Mouse (Mus musculus) liver, embryonic 14.5 days (tissue): Measurements from ENCODE around the gene 1700025C18Rik.

Experiments
- CTCF ChIP-seq: IDR thresholded peaks from 2 replicates; pipeline ENCODE4 v1.5.1; 2016; ENCODE audit warnings: antibody characterized with exemption, low read depth, control low read depth
- EP300 ChIP-seq: IDR thresholded peaks from 2 replicates; pipeline ENCODE4 v1.6.1; 2016; ENCODE audit warnings: antibody characterized with exemption, low read depth

DNA sequence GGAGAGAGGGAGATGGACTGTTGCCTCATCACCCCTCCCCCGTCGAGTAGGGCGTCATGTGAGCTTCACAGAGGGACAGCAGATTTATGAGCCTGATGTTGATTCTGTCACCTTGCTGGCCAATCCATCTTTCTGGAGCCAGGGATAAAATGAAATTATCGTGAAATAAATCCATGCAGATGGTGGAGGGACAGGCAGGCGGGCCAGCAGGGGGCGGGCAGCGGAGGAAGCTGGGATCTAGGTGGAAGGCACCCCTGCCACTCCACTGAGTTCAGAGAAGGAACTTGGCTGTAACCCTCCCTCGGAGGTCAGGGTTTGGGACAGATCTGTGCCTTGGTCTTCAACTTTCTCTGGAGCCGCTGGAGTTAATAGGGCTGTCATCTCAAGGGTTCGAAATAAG is 11.9 kb downstream of the 1700025C18Rik start:
- TF ChIP-seq CTCF (peak; percentile 39), EP300 (no peak)
